Comparison of ENCODE assay signal across 27 mouse cellular contexts in genomic region chr3:90097928-90098327, GRCm38 (mm10). TPM values are rescaled to one million over a fixed set of nuclear protein-coding genes. Genes with fewer than 3 reads are reported as not detected.
DNase-seq lines count a peak whose midpoint lies in the region; ATAC-seq and TF ChIP-seq lines count a peak whose summit lies in the region.
"Had no signal": no experiment of that assay in that cellular context is flagged by ENCODE, and none has a peak within 500 bp of the region (broad histone marks: within the 10 kb centered on the region; RNA-seq: fewer than 3 reads in every experiment).

No protein-coding gene starts in this region.

- H3K9me3 ChIP-seq in intestine, embryonic 15.5 days, result no peaks in the 10 kb centered on the region
- H3K9me3 ChIP-seq in intestine, postnatal 0 days (ENCODE audit: control insufficient read depth), result no peaks in the 10 kb centered on the region
- no peaks in the 10 kb centered on the region for H3K9me3 ChIP-seq in E14TG2a.4 (ENCODE audit: low read length)
- H3K9me3 ChIP-seq: embryonic facial prominence, embryonic 13.5 days; forebrain, embryonic 10.5 days; forebrain, embryonic 15.5 days; heart, embryonic 13.5 days; liver, embryonic 12.5 days; neural tube, embryonic 12.5 days had no signal

- no peak overlapping the region for H3K9ac ChIP-seq in intestine, embryonic 15.5 days
- no peak overlapping the region for H3K9ac ChIP-seq in intestine, postnatal 0 days (ENCODE audit: low read depth, low read length)
- H3K9ac ChIP-seq: embryonic facial prominence, embryonic 13.5 days; forebrain, embryonic 15.5 days; heart, embryonic 13.5 days; hindbrain, embryonic 14.5 days; liver, embryonic 12.5 days; liver, postnatal 0 days; neural tube, embryonic 12.5 days had no signal

- 85% methylated on average over 5 of the region's 5 CpGs for WGBS in intestine, embryonic 15.5 days
- 87% methylated on average over 5 of the region's 5 CpGs for WGBS in intestine, postnatal 0 days

- H3K4me1 ChIP-seq in intestine, embryonic 15.5 days (replicated peaks), result no peaks in the 10 kb centered on the region
- no peaks in the 10 kb centered on the region for H3K4me1 ChIP-seq in intestine, postnatal 0 days (replicated peaks; ENCODE audit: control insufficient read depth, insufficient read depth, low read length)
- peaks cover 83% of the 10 kb centered on the region for H3K4me1 ChIP-seq in E14TG2a.4 (replicated peaks; ENCODE audit: low read depth, low read length)
- H3K4me1 ChIP-seq: embryonic facial prominence, embryonic 13.5 days; forebrain, embryonic 10.5 days; forebrain, embryonic 15.5 days; heart, embryonic 13.5 days; neural tube, embryonic 12.5 days had no signal

- TF ChIP-seq CTCF in intestine, postnatal 0 days (IDR thresholded peaks at IDR 0.05; ENCODE audit: low read depth), result no peak
- no peak for TF ChIP-seq CTCF in left cerebral cortex, adult 2 months (IDR thresholded peaks at IDR 0.05)
- TF ChIP-seq CTCF in E14TG2a.4 (conservative IDR thresholded peaks at IDR 0.05; ENCODE audit: low read length), result no peak

- intact Hi-C loops in left cerebral cortex, adult 2 months (cut with DNase I), result no loop called here
- intact Hi-C loops in left cerebral cortex, postnatal 14 days (cut with DNase I), result no loop called here

- no peaks in the 10 kb centered on the region for H3K79me2 ChIP-seq in myocyte (ENCODE audit: control insufficient read depth, insufficient read depth)

- H3K27ac ChIP-seq in intestine, embryonic 15.5 days, result 0 out of 2 replicates have a peak overlapping the region, but pooled peaks have one; percentile 6
- H3K27ac ChIP-seq in intestine, postnatal 0 days (ENCODE audit: low read depth, low read length), result no peak overlapping the region
- H3K27ac ChIP-seq in left cerebral cortex, adult 2 months, result peak overlapping the region; percentile 40; the same call in 1 of the 2 replicates
- H3K27ac ChIP-seq: embryonic facial prominence, embryonic 13.5 days; forebrain, embryonic 10.5 days; forebrain, embryonic 15.5 days; heart, embryonic 13.5 days; hindbrain, embryonic 14.5 days; liver, embryonic 12.5 days; neural tube, embryonic 12.5 days; stomach, postnatal 0 days had no signal

- DNase-seq in left cerebral cortex, adult 2 months (ENCODE audit: extremely low spot score in 1 of 2, low spot score in 2 of 2), result no peak
- DNase-seq in left cerebral cortex, postnatal 14 days (ENCODE audit: low spot score in 2 of 2), result no peak
- no peak for DNase-seq in testis, postnatal 10 days (ENCODE audit: low spot score)
- DNase-seq: adrenal gland, postnatal 25 days; cerebellum, adult 18-20 months; cerebellum, postnatal 10 days; gastrocnemius, postnatal 10 days; heart, postnatal 10 days; kidney, adult 18-20 months; kidney, postnatal 36 days; liver, postnatal 0 days; lung, postnatal 36 days; thymus, postnatal 14 days had no signal

- peaks cover 30% of the 10 kb centered on the region for H3K36me3 ChIP-seq in intestine, embryonic 15.5 days
- H3K36me3 ChIP-seq in intestine, postnatal 0 days (ENCODE audit: control insufficient read depth, insufficient read depth), result peaks cover 51% of the 10 kb centered on the region
- peaks cover 95% of the 10 kb centered on the region for H3K36me3 ChIP-seq in E14TG2a.4 (ENCODE audit: insufficient read depth, low read length)
- peaks cover 20% of the 10 kb centered on the region for H3K36me3 ChIP-seq in myocyte (ENCODE audit: control insufficient read depth, insufficient read depth)

- no peak overlapping the region for H3K4me2 ChIP-seq in intestine, embryonic 15.5 days (replicated peaks)
- H3K4me2 ChIP-seq in intestine, postnatal 0 days (replicated peaks; ENCODE audit: low read depth), result no peak overlapping the region
- H3K4me2 ChIP-seq in myocyte (ENCODE audit: low read depth), result no peak overlapping the region
- H3K4me2 ChIP-seq: embryonic facial prominence, embryonic 13.5 days; forebrain, embryonic 15.5 days; heart, embryonic 13.5 days; hindbrain, embryonic 14.5 days; liver, embryonic 12.5 days; midbrain, embryonic 11.5 days; neural tube, embryonic 12.5 days had no signal

- ATAC-seq in intestine, embryonic 15.5 days, result no peak
- ATAC-seq in intestine, postnatal 0 days, result no peak
- ATAC-seq: forebrain, embryonic 15.5 days; liver, embryonic 12.5 days; liver, postnatal 0 days; midbrain, embryonic 16.5 days had no signal

- no peak overlapping the region for H3ac ChIP-seq in myocyte (ENCODE audit: control insufficient read depth, insufficient read length)

- TF ChIP-seq POLR2A in myocyte (IDR thresholded peaks at IDR 0.05; ENCODE audit: insufficient read length, low read depth), result no peak

- no peak overlapping the region for H3K4me3 ChIP-seq in intestine, embryonic 15.5 days (replicated peaks)
- H3K4me3 ChIP-seq in intestine, postnatal 0 days (ENCODE audit: low read depth, low read length), result no peak overlapping the region
- H3K4me3 ChIP-seq in left cerebral cortex, adult 2 months, result no peak overlapping the region
- H3K4me3 ChIP-seq in E14TG2a.4 (replicated peaks; ENCODE audit: low read length) (0 out of 2 replicates have a peak overlapping the region, but pooled peaks have one; percentile 14), myocyte (no peak overlapping the region)
- H3K4me3 ChIP-seq: embryonic facial prominence, embryonic 13.5 days; forebrain, embryonic 10.5 days; forebrain, embryonic 15.5 days; heart, embryonic 13.5 days; liver, embryonic 12.5 days; neural tube, embryonic 12.5 days had no signal

- no peaks in the 10 kb centered on the region for H3K27me3 ChIP-seq in intestine, embryonic 15.5 days (replicated peaks)
- no peaks in the 10 kb centered on the region for H3K27me3 ChIP-seq in intestine, postnatal 0 days (replicated peaks; ENCODE audit: control insufficient read depth, insufficient read depth, low read length)
- H3K27me3 ChIP-seq in E14TG2a.4 (ENCODE audit: insufficient read depth, low read length), result no peaks in the 10 kb centered on the region
- no peaks in the 10 kb centered on the region for H3K27me3 ChIP-seq in myocyte (ENCODE audit: control insufficient read depth, insufficient read depth, insufficient read length)
- H3K27me3 ChIP-seq: embryonic facial prominence, embryonic 13.5 days; forebrain, embryonic 15.5 days; heart, embryonic 13.5 days; liver, embryonic 12.5 days; neural tube, embryonic 12.5 days had no signal

TF ChIP-seq in myocyte, 11 proteins besides CTCF, POLR2A, EP300 and RAD21:
- no peak for TF ChIP-seq MYOG (IDR thresholded peaks at IDR 0.05; ENCODE audit: control insufficient read depth in 1 of 3, insufficient read depth in 1 of 3, insufficient read length in 2 of 3, low read depth in 2 of 3)
- TF ChIP-seq MAX (IDR thresholded peaks at IDR 0.05; ENCODE audit: low read depth), result no peak
- no peak for TF ChIP-seq MYOD1 (IDR thresholded peaks at IDR 0.05; ENCODE audit: control insufficient read depth in 1 of 3, insufficient read length in 2 of 3, low read depth in 2 of 3)
- TF ChIP-seq TCF3 (IDR thresholded peaks at IDR 0.05; ENCODE audit: insufficient read length, low read depth), result no peak
- TF ChIP-seq USF1 (IDR thresholded peaks at IDR 0.05; ENCODE audit: low read depth), result no peak
- TF ChIP-seq REST (IDR thresholded peaks at IDR 0.05; ENCODE audit: insufficient read depth, insufficient read length), result no peak
- no peak for TF ChIP-seq CEBPB (IDR thresholded peaks at IDR 0.05; ENCODE audit: insufficient read depth, poor library complexity, severe bottlenecking)
- peak; percentile 40 for TF ChIP-seq POLR2AphosphoS2 (IDR thresholded peaks at IDR 0.05; ENCODE audit: insufficient read length, low read depth)
- no peak for TF ChIP-seq TCF12 (IDR thresholded peaks at IDR 0.05; ENCODE audit: insufficient read depth, poor library complexity, severe bottlenecking)
TF ChIP-seq in myocyte: peak in this region for 1.

RNA-seq across cellular contexts. Expression of gene Nup210l, which starts 6.0 kb away (rescaled TPM):
- 0.25 and 0.33 TPM in 2 replicates for polyA plus RNA-seq in intestine, embryonic 15.5 days (2015; fragmentation: Nextera tagmentation; extraction: Ambion mirVana)
- 0.03 TPM in 1 of 2 replicates, not detected in the other for polyA plus RNA-seq in intestine, postnatal 0 days (2015; fragmentation: Nextera tagmentation; extraction: Ambion mirVana)
- under 1 TPM; 0.36 to 0.42 TPM for total RNA-seq in left cerebral cortex, adult 2 months (2021)
- total RNA-seq in left cerebral cortex, postnatal 14 days (2021), result under 1 TPM; 0.38 to 0.55 TPM
- 0.35 TPM for polyA plus RNA-seq in myocyte (2012; fragmentation: generic; extraction: Trizol)

RNA-seq across cellular contexts. Expression of gene Tpm3, which starts 25.5 kb away (rescaled TPM):
- 562 and 582 TPM in 2 replicates for polyA plus RNA-seq in intestine, embryonic 15.5 days (2015; fragmentation: Nextera tagmentation; extraction: Ambion mirVana)
- 311 and 332 TPM in 2 replicates for polyA plus RNA-seq in intestine, postnatal 0 days (2015; fragmentation: Nextera tagmentation; extraction: Ambion mirVana)
- 100 to 1,000 TPM; 182 to 193 TPM for total RNA-seq in left cerebral cortex, adult 2 months (2021)
- 100 to 1,000 TPM; 220 to 223 TPM for total RNA-seq in left cerebral cortex, postnatal 14 days (2021)
- polyA plus RNA-seq in myocyte (2012; fragmentation: generic; extraction: Trizol), result 290 TPM

RNA-seq across cellular contexts. Expression of gene Ubap2l, which starts 45.5 kb away (rescaled TPM):
- polyA plus RNA-seq in intestine, embryonic 15.5 days (2015; fragmentation: Nextera tagmentation; extraction: Ambion mirVana), result 141 and 164 TPM in 2 replicates
- 112 and 117 TPM in 2 replicates for polyA plus RNA-seq in intestine, postnatal 0 days (2015; fragmentation: Nextera tagmentation; extraction: Ambion mirVana)
- 100 to 1,000 TPM; 180 to 197 TPM for total RNA-seq in left cerebral cortex, adult 2 months (2021)
- total RNA-seq in left cerebral cortex, postnatal 14 days (2021), result 100 to 1,000 TPM; 191 to 205 TPM
- 77.5 TPM for polyA plus RNA-seq in myocyte (2012; fragmentation: generic; extraction: Trizol)

RNA-seq across cellular contexts. Expression of gene 4933434E20Rik, which starts 46.5 kb away (rescaled TPM):
- 188 TPM in 2 replicates for polyA plus RNA-seq in intestine, embryonic 15.5 days (2015; fragmentation: Nextera tagmentation; extraction: Ambion mirVana)
- 128 and 130 TPM in 2 replicates for polyA plus RNA-seq in intestine, postnatal 0 days (2015; fragmentation: Nextera tagmentation; extraction: Ambion mirVana)
- 10 to 100 TPM; 95.2 to 98.7 TPM for total RNA-seq in left cerebral cortex, adult 2 months (2021)
- 10 to 100 TPM; 77.2 to 78.1 TPM for total RNA-seq in left cerebral cortex, postnatal 14 days (2021)
- 83.8 TPM for polyA plus RNA-seq in myocyte (2012; fragmentation: generic; extraction: Trizol)
